ENCODE assay signal across 11 mouse cellular contexts in genomic region chr2:73998531-73998930, GRCm38 (mm10).
A peak's percentile ranks its signal among the peaks of the same experiment; 100 is the strongest.
DNase-seq lines count a peak whose midpoint lies in the region; ATAC-seq and TF ChIP-seq lines count a peak whose summit lies in the region.
"Had no signal": no experiment of that assay in that cellular context is flagged by ENCODE, and none has a peak within 500 bp of the region (broad histone marks: within the 10 kb centered on the region; RNA-seq: fewer than 3 reads in every experiment).

No protein-coding gene starts in this region.

- intact Hi-C loops in heart, adult 2 months (cut with DNase I) = no loop called here

- H3K9ac ChIP-seq in heart, adult 2 months (ENCODE audit: low read depth, low read length) = no peak overlapping the region
- no peak overlapping the region for H3K9ac ChIP-seq in lung, embryonic 14.5 days
- no peak overlapping the region for H3K9ac ChIP-seq in forebrain, embryonic 11.5 days (ENCODE audit: low read length)
- H3K9ac ChIP-seq: embryonic facial prominence, embryonic 13.5 days; midbrain, embryonic 12.5 days had no signal

- WGBS in heart, adult 2 months = 12% methylated on average over 2 of the region's 2 CpGs
- 10% methylated on average over 2 of the region's 2 CpGs for WGBS in heart, embryonic 10.5 days
- 14% methylated on average over 2 of the region's 2 CpGs for WGBS in lung, embryonic 14.5 days
- WGBS in forebrain, embryonic 11.5 days = 20% methylated on average over 2 of the region's 2 CpGs

- peak; percentile 69 for TF ChIP-seq CTCF in heart, adult 2 months (IDR thresholded peaks at IDR 0.05)
- TF ChIP-seq CTCF in lung, embryonic 14.5 days (IDR thresholded peaks at IDR 0.05; ENCODE audit: low read depth) = peak; percentile 56

- no peaks in the 10 kb centered on the region for H3K79me2 ChIP-seq in heart, adult 2 months (replicated peaks; ENCODE audit: control insufficient read depth, insufficient read depth, low read length)

- no peak for TF ChIP-seq POLR2A in heart, adult 2 months (IDR thresholded peaks at IDR 0.05; ENCODE audit: insufficient read depth, low read depth, low read length)

- no peak for TF ChIP-seq EP300 in heart, adult 2 months (IDR thresholded peaks at IDR 0.05; ENCODE audit: insufficient read depth, low read depth, low read length)

- no peak for ATAC-seq in lung, embryonic 14.5 days (ENCODE audit: insufficient read depth)
- no peak for ATAC-seq in forebrain, embryonic 11.5 days (replicated peaks; ENCODE audit: low FRiP score)

- no peaks in the 10 kb centered on the region for H3K9me3 ChIP-seq in heart, embryonic 10.5 days
- H3K9me3 ChIP-seq in lung, embryonic 14.5 days (ENCODE audit: low read depth, low read length) = no peaks in the 10 kb centered on the region
- no peaks in the 10 kb centered on the region for H3K9me3 ChIP-seq in forebrain, embryonic 11.5 days (ENCODE audit: control insufficient read depth, low read length)
- H3K9me3 ChIP-seq: embryonic facial prominence, embryonic 13.5 days; midbrain, embryonic 12.5 days had no signal

- no peak overlapping the region for H3K4me3 ChIP-seq in heart, adult 2 months
- H3K4me3 ChIP-seq in heart, embryonic 10.5 days = no peak overlapping the region
- no peak overlapping the region for H3K4me3 ChIP-seq in lung, embryonic 14.5 days (ENCODE audit: low read depth, low read length)
- no peak overlapping the region for H3K4me3 ChIP-seq in forebrain, embryonic 11.5 days (ENCODE audit: low read depth, low read length)
- H3K4me3 ChIP-seq: embryonic facial prominence, embryonic 13.5 days; midbrain, embryonic 12.5 days had no signal

- H3K27ac ChIP-seq in heart, adult 2 months = no peak overlapping the region
- no peak overlapping the region for H3K27ac ChIP-seq in heart, embryonic 10.5 days
- no peak overlapping the region for H3K27ac ChIP-seq in lung, embryonic 14.5 days (ENCODE audit: low read depth)
- no peak overlapping the region for H3K27ac ChIP-seq in forebrain, embryonic 11.5 days (ENCODE audit: low read depth, low read length)
- H3K27ac ChIP-seq: embryonic facial prominence, embryonic 13.5 days; midbrain, embryonic 12.5 days had no signal

- H3K36me3 ChIP-seq in heart, adult 2 months (ENCODE audit: control insufficient read depth, insufficient read depth, low read length) = no peaks in the 10 kb centered on the region
- no peaks in the 10 kb centered on the region for H3K36me3 ChIP-seq in heart, embryonic 10.5 days
- no peaks in the 10 kb centered on the region for H3K36me3 ChIP-seq in lung, embryonic 14.5 days (ENCODE audit: insufficient read depth)
- H3K36me3 ChIP-seq in forebrain, embryonic 11.5 days (ENCODE audit: control insufficient read depth, insufficient read depth, low read length) = no peaks in the 10 kb centered on the region
- H3K36me3 ChIP-seq: embryonic facial prominence, embryonic 13.5 days; midbrain, embryonic 12.5 days had no signal

- no peak overlapping the region for H3K4me2 ChIP-seq in lung, embryonic 14.5 days
- no peak overlapping the region for H3K4me2 ChIP-seq in forebrain, embryonic 11.5 days (ENCODE audit: low read depth, low read length, severe bottlenecking)
- H3K4me2 ChIP-seq: embryonic facial prominence, embryonic 13.5 days; midbrain, embryonic 12.5 days had no signal

- no peaks in the 10 kb centered on the region for H3K4me1 ChIP-seq in heart, adult 2 months (ENCODE audit: control insufficient read depth, insufficient read depth, low read length)
- no peaks in the 10 kb centered on the region for H3K4me1 ChIP-seq in heart, embryonic 10.5 days
- H3K4me1 ChIP-seq in lung, embryonic 14.5 days (ENCODE audit: insufficient read depth) = no peaks in the 10 kb centered on the region
- H3K4me1 ChIP-seq in forebrain, embryonic 11.5 days (replicated peaks; ENCODE audit: control insufficient read depth, insufficient read depth, low read length) = no peaks in the 10 kb centered on the region
- H3K4me1 ChIP-seq: embryonic facial prominence, embryonic 13.5 days; midbrain, embryonic 12.5 days had no signal

- DNase-seq in heart, adult 2 months = no peak
- DNase-seq in heart, embryonic 10.5 days (ENCODE audit: low spot score) = no peak
- peak; percentile 69 for DNase-seq in lung, embryonic 14.5 days
- no peak for DNase-seq in lung, postnatal 4 days
- peak; percentile 84 for DNase-seq in cerebellum, adult 9-10 months
- peak; percentile 63 for DNase-seq in retina, postnatal 1 day
- DNase-seq in frontal cortex, postnatal 10 days (ENCODE audit: low spot score in 2 of 2) = no peak
- no peak for DNase-seq in forebrain, embryonic 11.5 days (ENCODE audit: low spot score)
- DNase-seq: right cerebral cortex, postnatal 4 days had no signal

- H3K27me3 ChIP-seq in heart, adult 2 months (ENCODE audit: control insufficient read depth, insufficient read depth, low read length) = peaks cover 2% of the 10 kb centered on the region; the same call in 1 of the 2 replicates
- H3K27me3 ChIP-seq in heart, embryonic 10.5 days (ENCODE audit: insufficient read depth, poor library complexity, severe bottlenecking) = peaks cover 15% of the 10 kb centered on the region
- H3K27me3 ChIP-seq in lung, embryonic 14.5 days (ENCODE audit: insufficient read depth, low read length) = no peaks in the 10 kb centered on the region
- no peaks in the 10 kb centered on the region for H3K27me3 ChIP-seq in forebrain, embryonic 11.5 days (ENCODE audit: control insufficient read depth, insufficient read depth, low read length)

Comparison
In these comparisons a context has a peak if more than half of its experiments do, and no peak if none do; other contexts are left out.
1. DNase-seq: peak in lung, embryonic 14.5 days (single experiment), cerebellum, adult 9-10 months (single experiment) and retina, postnatal 1 day (single experiment); none in heart, adult 2 months (0 of 2), heart, embryonic 10.5 days (single experiment), lung, postnatal 4 days (0 of 2), frontal cortex, postnatal 10 days (0 of 2) and forebrain, embryonic 11.5 days (single experiment).